Mouse (Mus musculus): ENCODE measurements around the gene Tom1. TPM values are rescaled to one million over a fixed set of nuclear protein-coding genes. Genes with fewer than 3 reads are reported as not detected.
A peak's percentile ranks its signal among the peaks of the same experiment; 100 is the strongest.

Gene Tom1
- polyA plus RNA-seq, 1 experiment from 2014 or later, result 13.2 TPM

GRCm38 (mm10) chr8:75074876-75075275 lies 41.4 kb downstream of the Tom1 start:
- ATAC-seq (ENCODE audit: low read depth), result no peak
- Histone ChIP-seq H3K36me3 (no peaks in the 10 kb centered on the region), H3K9me3 (replicated peaks) (no peaks in the 10 kb centered on the region), H3K9ac (no peak overlapping the region), H3K4me3 (replicated peaks) (no peak overlapping the region), H3K4me1 (replicated peaks) (peaks cover 7% of the 10 kb centered on the region; the same call in 1 of the 2 replicates), H3K4me2 (no peak overlapping the region), H3K27ac (no peak overlapping the region), H3K27me3 (no peaks in the 10 kb centered on the region)
- WGBS (ENCODE audit: insufficient replicate concordance), result 91% methylated on average over 1 of the region's 1 CpGs
- DNase-seq, result no peak

DNA sequence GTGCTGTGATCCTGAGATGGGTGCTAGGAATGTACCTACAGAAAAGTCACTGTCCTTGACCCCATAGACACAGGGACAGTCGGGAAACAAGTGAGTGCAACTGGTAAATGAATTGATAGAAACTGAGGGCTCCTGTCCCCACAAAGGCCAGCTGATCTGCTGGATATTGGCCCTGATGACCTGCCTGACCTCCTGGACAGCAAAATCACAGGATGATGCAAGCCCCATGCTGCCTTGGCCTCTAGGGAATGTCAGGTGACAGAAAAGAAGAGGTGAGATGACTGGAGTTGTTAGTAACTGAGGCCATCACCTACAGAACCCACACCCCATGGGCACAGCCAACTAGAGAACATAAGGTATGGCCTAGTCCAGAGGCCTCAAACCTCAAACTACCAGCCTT lies 44.7 kb downstream of the Tom1 start:
- Histone ChIP-seq H3K9ac (no peak overlapping the region), H3K9me3 (replicated peaks) (no peaks in the 10 kb centered on the region), H3K4me3 (replicated peaks) (no peak overlapping the region), H3K27me3 (no peaks in the 10 kb centered on the region), H3K4me1 (replicated peaks) (peaks cover 32% of the 10 kb centered on the region), H3K36me3 (no peaks in the 10 kb centered on the region), H3K4me2 (no peak overlapping the region), H3K27ac (no peak overlapping the region)
- DNase-seq (no peak), ATAC-seq (ENCODE audit: low read depth) (no peak)
- 64% methylated on average over 1 of the region's 1 CpGs for whole genome bisulfite sequencing (ENCODE audit: insufficient replicate concordance)

DNA sequence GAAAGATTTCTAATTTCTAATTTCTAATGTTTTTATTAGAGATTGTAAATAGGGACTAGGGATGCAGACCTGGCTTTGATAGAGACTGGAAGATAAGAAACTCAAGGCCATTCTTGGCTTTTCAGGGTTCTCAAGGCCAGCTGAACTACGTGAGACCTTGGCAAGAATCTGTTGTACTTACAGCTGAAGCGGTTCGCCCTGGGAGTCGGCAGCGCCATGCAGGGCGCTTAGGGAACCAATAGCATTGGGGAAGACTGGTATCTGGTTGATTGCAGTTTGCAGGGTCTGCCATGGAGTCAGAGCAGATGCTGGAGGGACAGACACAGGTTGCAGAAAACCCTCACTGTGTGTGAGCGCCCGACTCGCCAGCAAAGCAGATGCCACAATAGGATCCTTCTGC lies 45.3 kb downstream of the Tom1 start:
- Histone ChIP-seq H3K27ac (no peak overlapping the region), H3K36me3 (no peaks in the 10 kb centered on the region), H3K9ac (no peak overlapping the region), H3K9me3 (replicated peaks) (no peaks in the 10 kb centered on the region), H3K4me2 (no peak overlapping the region), H3K4me1 (replicated peaks) (peaks cover 37% of the 10 kb centered on the region), H3K4me3 (replicated peaks) (no peak overlapping the region), H3K27me3 (no peaks in the 10 kb centered on the region)
- WGBS (ENCODE audit: insufficient replicate concordance), result 86% methylated on average over 9 of the region's 9 CpGs
- no peak for DNase-seq
- no peak for ATAC-seq (ENCODE audit: low read depth)

- Histone ChIP-seq H3K9me3 (replicated peaks) (no peaks in the 10 kb centered on the region), H3K4me3 (replicated peaks) (no peak overlapping the region), H3K9ac (peak overlapping the region; percentile 14; the same call in 1 of the 2 replicates), H3K27me3 (no peaks in the 10 kb centered on the region), H3K36me3 (no peaks in the 10 kb centered on the region), H3K4me1 (replicated peaks) (peaks cover 63% of the 10 kb centered on the region), H3K27ac (peak overlapping the region; percentile 50; the same call in 1 of the 2 replicates), H3K4me2 (no peak overlapping the region)
- WGBS (ENCODE audit: insufficient replicate concordance), result 63% methylated on average over 9 of the region's 9 CpGs
- ATAC-seq (ENCODE audit: low read depth), result no peak
- DNase-seq, result no peak
Observed at GRCm38 (mm10) chr8:75081364-75082040, 48.0 kb downstream of the Tom1 start.

- Histone ChIP-seq H3K4me3 (replicated peaks) (no peak overlapping the region), H3K27ac (peak overlapping the region; percentile 50; the same call in 1 of the 2 replicates), H3K9me3 (replicated peaks) (no peaks in the 10 kb centered on the region), H3K4me2 (peak overlapping the region; percentile 23; the same call in 1 of the 2 replicates), H3K36me3 (no peaks in the 10 kb centered on the region), H3K4me1 (replicated peaks) (peaks cover 64% of the 10 kb centered on the region), H3K27me3 (no peaks in the 10 kb centered on the region), H3K9ac (peak overlapping the region; percentile 14; the same call in 1 of the 2 replicates)
- 53% methylated on average over 6 of the region's 6 CpGs for WGBS (ENCODE audit: insufficient replicate concordance)
- DNase-seq (no peak), ATAC-seq (ENCODE audit: low read depth) (no peak)
Observed at GRCm38 (mm10) chr8:75082181-75082805, 48.8 kb downstream of the Tom1 start.

GRCm38 (mm10) chr8:75083846-75084245 lies 50.3 kb downstream of the Tom1 start:
- peak; percentile 95 for DNase-seq
- Histone ChIP-seq H3K9me3 (replicated peaks) (no peaks in the 10 kb centered on the region), H3K9ac (peak overlapping the region; percentile 80), H3K36me3 (no peaks in the 10 kb centered on the region), H3K4me3 (replicated peaks) (peak overlapping the region; percentile 60), H3K4me2 (peak overlapping the region; percentile 72), H3K27me3 (peaks cover 3% of the 10 kb centered on the region; the same call in 1 of the 2 replicates), H3K4me1 (replicated peaks) (peaks cover 71% of the 10 kb centered on the region), H3K27ac (peak overlapping the region; percentile 92)
- peak; percentile 91 for ATAC-seq (ENCODE audit: low read depth)
- WGBS (ENCODE audit: insufficient replicate concordance), result 2% methylated on average over 17 of the region's 17 CpGs

GRCm38 (mm10) chr8:75084382-75085064 lies 51.0 kb downstream of the Tom1 start:
- WGBS (ENCODE audit: insufficient replicate concordance), result 37% methylated on average over 3 of the region's 3 CpGs
- ATAC-seq (ENCODE audit: low read depth) (no peak), DNase-seq (no peak)
- Histone ChIP-seq H3K4me3 (replicated peaks) (no peak overlapping the region), H3K36me3 (no peaks in the 10 kb centered on the region), H3K4me1 (replicated peaks) (peaks cover 74% of the 10 kb centered on the region), H3K9ac (no peak overlapping the region), H3K27me3 (peaks cover 10% of the 10 kb centered on the region; the same call in 1 of the 2 replicates), H3K9me3 (replicated peaks) (no peaks in the 10 kb centered on the region), H3K4me2 (peak overlapping the region; percentile 72; the same call in 1 of the 2 replicates), H3K27ac (peak overlapping the region; percentile 62)

DNA sequence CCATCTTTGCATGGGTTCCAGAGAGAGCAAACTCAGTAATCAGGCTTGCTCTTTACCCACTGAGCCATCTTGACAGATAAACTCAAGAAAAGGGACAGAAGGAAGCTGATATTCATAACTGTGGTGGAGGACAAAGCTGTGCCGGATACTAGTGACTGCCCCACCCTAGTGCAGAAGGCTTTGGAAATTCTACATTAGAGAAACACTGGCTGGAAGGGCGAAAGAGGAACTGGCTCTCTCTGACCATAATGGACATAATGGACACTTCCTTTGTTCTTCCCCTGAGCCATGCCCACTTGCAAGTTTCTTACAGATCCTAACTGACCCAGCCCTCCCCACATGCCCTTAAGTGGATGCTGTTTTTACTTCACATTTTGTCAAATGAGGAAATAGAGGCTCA lies 52.5 kb downstream of the Tom1 start:
- Histone ChIP-seq H3K36me3 (no peaks in the 10 kb centered on the region), H3K27ac (peak overlapping the region; percentile 62), H3K27me3 (peaks cover 25% of the 10 kb centered on the region), H3K9ac (no peak overlapping the region), H3K4me3 (replicated peaks) (no peak overlapping the region), H3K4me2 (no peak overlapping the region), H3K9me3 (replicated peaks) (no peaks in the 10 kb centered on the region), H3K4me1 (replicated peaks) (peaks cover 76% of the 10 kb centered on the region)
- no peak for DNase-seq
- ATAC-seq (ENCODE audit: low read depth), result no peak
- 25% methylated on average over 2 of the region's 2 CpGs for WGBS (ENCODE audit: insufficient replicate concordance)

DNA sequence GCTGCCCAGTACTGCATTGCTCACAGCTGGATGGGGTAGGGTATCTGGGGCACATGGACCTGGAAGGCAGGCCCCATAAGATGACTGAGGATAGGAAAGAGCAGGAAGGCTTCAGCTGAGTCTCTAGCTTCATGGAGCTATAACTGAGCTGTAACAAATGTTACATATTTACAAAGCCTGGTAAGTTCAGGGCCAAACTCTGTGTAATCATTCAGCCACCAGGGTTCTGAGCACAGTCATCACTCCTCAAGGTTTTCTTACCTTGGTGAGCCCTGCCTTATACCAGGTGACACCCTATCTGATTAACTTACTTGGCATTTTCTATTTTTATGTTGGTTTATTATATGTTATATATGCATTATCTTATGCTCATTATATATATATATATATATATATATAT lies 53.6 kb downstream of the Tom1 start:
- no peak overlapping the region for H3K4me3 ChIP-seq (replicated peaks)
- no peaks in the 10 kb centered on the region for H3K36me3 ChIP-seq
- H3K9me3 ChIP-seq (replicated peaks), result no peaks in the 10 kb centered on the region
- H3K27ac ChIP-seq, result no peak overlapping the region
- H3K9ac ChIP-seq, result no peak overlapping the region
- ATAC-seq (ENCODE audit: low read depth) (no peak), DNase-seq (no peak)
- H3K4me1 ChIP-seq (replicated peaks), result peaks cover 65% of the 10 kb centered on the region
- peaks cover 36% of the 10 kb centered on the region for H3K27me3 ChIP-seq
- H3K4me2 ChIP-seq, result no peak overlapping the region

GRCm38 (mm10) chr8:75088989-75089881 lies 55.7 kb downstream of the Tom1 start:
- H3K4me3 ChIP-seq (replicated peaks), result no peak overlapping the region
- H3K27ac ChIP-seq, result peak overlapping the region; percentile 68
- DNase-seq (peak; percentile 58), ATAC-seq (ENCODE audit: low read depth) (peak; percentile 47)
- 0 out of 2 replicates have a peak overlapping the region, but pooled peaks have one; percentile 23 for H3K9ac ChIP-seq
- WGBS (ENCODE audit: insufficient replicate concordance), result 5% methylated on average over 6 of the region's 6 CpGs
- no peaks in the 10 kb centered on the region for H3K9me3 ChIP-seq (replicated peaks)
- peaks cover 56% of the 10 kb centered on the region for H3K4me1 ChIP-seq (replicated peaks)
- H3K27me3 ChIP-seq, result peaks cover 55% of the 10 kb centered on the region
- H3K36me3 ChIP-seq, result no peaks in the 10 kb centered on the region
- peak overlapping the region; percentile 39 for H3K4me2 ChIP-seq
